Mouse (Mus musculus) thymus, adult 2 months (tissue): ENCODE measurements around the gene Tmem191c.

Experiments
- CTCF ChIP-seq: fragments of 200-500 bp; IDR thresholded peaks from 2 replicates; pipeline ENCODE4 v1.5.1; 2012; ENCODE audit warnings: mild to moderate bottlenecking, control low read depth, low read length, moderate library complexity, borderline replicate concordance; ENCODE audit not compliant: control insufficient read depth, poor library complexity, insufficient read depth; ENCODE audit errors: extremely low read depth
- POLR2A ChIP-seq: fragments of 200-500 bp; IDR thresholded peaks from 2 replicates; pipeline ENCODE4 v1.6.1; 2012; ENCODE audit warnings: mild to moderate bottlenecking, low read length, control low read depth, moderate library complexity; ENCODE audit not compliant: control insufficient read depth, poor library complexity, insufficient read depth; ENCODE audit errors: extremely low read depth

DNA sequence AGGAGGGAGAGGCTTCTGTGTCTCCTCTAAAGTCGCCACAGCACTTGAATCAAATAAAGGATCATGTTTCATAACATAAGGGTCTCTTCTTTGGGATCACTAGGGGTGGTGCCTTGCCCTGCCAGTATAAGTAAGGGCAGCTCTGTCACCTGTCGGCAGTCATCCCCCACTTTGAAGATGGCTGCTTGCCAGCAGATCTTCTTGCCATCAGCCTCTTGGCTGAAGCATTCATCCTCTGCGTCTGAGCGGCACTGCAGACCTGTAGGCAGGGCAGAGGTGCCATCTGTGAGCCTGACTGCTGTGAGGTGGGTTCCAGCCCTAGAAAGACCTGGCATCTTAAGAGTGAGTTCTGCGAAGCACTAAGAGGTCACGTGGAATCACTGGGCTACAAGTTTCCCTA lies 7.3 kb downstream of the Tmem191c start:
- TF ChIP-seq CTCF (no peak), POLR2A (no peak)
